Mouse (Mus musculus) small intestine, adult 2 months (tissue): ENCODE measurements around the gene Shq1.

Source experiments
- CTCF ChIP-seq: fragments of 200-500 bp; IDR thresholded peaks from 2 replicates; pipeline ENCODE4 v1.5.1; 2012; ENCODE audit warnings: low read depth, mild to moderate bottlenecking, control low read depth, inconsistent platforms, low read length, moderate library complexity, mixed read lengths; ENCODE audit not compliant: insufficient replicate concordance, insufficient read length; ENCODE audit errors: extremely low read depth
- POLR2A ChIP-seq: fragments of 200-500 bp; IDR thresholded peaks from 2 replicates; pipeline ENCODE4 v1.6.1; 2012; ENCODE audit warnings: low read depth, mild to moderate bottlenecking, control low read depth, inconsistent platforms, low read length, moderate library complexity

DNA sequence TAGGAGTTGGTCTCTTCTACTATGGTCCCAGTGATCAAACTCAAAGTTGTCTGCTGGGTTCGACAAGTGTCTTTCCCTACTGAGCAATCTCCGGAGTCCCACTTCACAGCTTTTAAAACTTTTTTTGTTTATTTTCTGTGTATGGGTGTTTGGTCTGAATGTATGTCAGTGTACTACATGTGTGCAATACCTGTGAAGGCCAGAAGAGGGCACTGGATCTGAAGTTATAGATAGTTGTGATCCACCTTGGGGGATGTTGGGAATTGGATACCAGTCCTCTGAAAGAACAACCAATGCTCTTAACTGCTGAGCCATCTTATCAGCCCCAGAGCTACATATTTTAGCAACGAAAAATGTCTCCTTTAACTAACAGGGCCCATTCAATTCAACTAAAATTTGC is 62.5 kb downstream of the Shq1 start:
- TF ChIP-seq CTCF = no peak
- no peak for TF ChIP-seq POLR2A
